Mouse (Mus musculus) liver (tissue): ENCODE measurements around the gene Tctex1d4.

Experiments used
- DNase-seq: peaks from one replicate; pipeline ENCODE4 v3.0.0-alpha.2; 2020; ENCODE audit warnings: mixed read lengths

Gene Tctex1d4

GRCm38 (mm10) chr4:117126675-117127290 lies at the start of gene Tctex1d4:
Gene Tctex1d4 (plus strand): TSS chr4:117126794.
- no peak for DNase-seq

- no peak for DNase-seq
Measured at GRCm38 (mm10) chr4:117087948-117088640, 38.5 kb upstream of the Tctex1d4 start.

DNA sequence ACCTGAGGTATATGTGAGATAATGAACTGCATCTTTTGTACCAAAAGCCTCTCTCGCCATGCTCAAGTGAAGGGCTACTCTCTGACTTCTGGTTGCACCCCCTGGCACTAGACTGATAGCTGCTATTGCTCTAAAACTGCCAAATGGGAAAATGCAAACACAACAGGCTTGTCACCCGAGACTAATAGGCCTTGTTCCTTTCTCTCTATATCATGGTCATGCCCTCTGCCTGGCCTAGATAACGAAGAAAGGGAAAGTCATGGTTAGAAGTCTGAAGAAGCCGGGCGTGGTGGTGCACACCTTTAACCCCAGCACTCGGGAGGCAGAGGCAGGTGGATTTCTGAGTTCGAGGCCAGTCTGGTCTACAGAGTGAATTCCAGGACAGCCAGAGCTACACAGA lies 36.0 kb upstream of the Tctex1d4 start:
- peak; percentile 56 for DNase-seq

- no peak for DNase-seq
Measured at GRCm38 (mm10) chr4:117094626-117095361, 31.8 kb upstream of the Tctex1d4 start.

GRCm38 (mm10) chr4:117095551-117096452 lies 30.8 kb upstream of the Tctex1d4 start, which contains the start of gene Ptch2:
Gene Ptch2 (plus strand): TSS chr4:117096075.
- DNase-seq: peak; percentile 72

GRCm38 (mm10) chr4:117096666-117097065 lies 29.9 kb upstream of the Tctex1d4 start:
- DNase-seq: no peak

GRCm38 (mm10) chr4:117097969-117098763 lies 28.4 kb upstream of the Tctex1d4 start:
- no peak for DNase-seq

GRCm38 (mm10) chr4:117098764-117099036 lies 27.9 kb upstream of the Tctex1d4 start:
- DNase-seq: no peak

DNA sequence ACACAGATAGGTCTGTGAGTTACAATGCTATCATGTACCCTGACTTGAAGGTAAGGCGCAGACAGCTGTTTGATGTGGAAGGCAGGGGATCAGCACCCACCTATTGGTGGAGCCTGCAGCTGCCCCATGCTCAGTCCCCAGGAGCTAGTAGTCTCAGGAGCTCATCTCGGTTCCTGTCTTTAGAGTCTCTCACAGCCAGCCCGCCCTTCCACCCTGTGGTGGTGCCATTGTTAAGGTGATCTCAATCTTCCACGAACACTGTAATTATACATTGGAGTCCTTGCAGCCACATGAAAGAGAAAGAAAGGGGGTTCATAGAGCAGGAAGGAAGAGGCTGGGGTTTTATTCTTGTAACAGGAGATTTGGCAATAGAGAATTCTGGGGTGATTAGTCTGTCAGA lies 26.6 kb upstream of the Tctex1d4 start:
- DNase-seq: no peak

GRCm38 (mm10) chr4:117101218-117101617 lies 25.4 kb upstream of the Tctex1d4 start:
- peak; percentile 44 for DNase-seq

DNA sequence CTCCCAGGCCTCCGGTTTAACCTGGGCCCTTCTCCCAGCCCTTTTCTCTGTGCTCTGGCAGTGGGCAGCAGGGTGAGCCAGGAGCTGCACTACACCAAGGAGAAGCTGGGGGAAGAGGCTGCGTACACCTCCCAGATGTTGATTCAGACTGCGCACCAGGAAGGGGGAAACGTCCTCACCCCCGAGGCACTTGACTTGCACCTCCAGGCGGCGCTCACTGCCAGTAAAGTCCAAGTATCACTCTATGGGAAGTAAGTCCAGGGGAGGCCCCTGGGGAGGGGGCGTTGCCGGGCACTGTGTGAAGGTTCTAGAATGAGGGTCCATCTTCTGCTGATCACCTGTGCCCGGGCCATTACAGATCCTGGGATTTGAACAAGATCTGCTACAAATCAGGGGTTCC lies 21.9 kb upstream of the Tctex1d4 start:
- no peak for DNase-seq

DNA sequence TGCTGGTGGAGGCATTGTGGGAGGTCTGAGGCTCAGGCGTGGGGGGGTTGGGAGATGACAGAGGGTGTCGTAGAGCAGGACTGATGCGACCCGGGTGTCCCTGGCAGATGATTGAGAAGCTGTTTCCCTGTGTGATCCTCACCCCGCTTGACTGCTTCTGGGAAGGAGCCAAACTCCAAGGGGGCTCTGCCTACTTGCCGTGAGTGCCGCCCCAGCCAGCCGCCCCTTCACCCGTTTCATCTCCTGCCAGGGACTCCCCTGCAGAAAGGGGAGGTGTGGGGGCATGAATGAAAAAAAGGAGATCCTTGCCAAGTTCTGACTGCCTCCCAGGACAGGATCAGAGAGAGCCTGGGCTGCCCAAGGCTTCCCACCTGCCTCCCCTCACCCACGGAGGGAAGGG lies 21.5 kb upstream of the Tctex1d4 start:
- DNase-seq: no peak

DNA sequence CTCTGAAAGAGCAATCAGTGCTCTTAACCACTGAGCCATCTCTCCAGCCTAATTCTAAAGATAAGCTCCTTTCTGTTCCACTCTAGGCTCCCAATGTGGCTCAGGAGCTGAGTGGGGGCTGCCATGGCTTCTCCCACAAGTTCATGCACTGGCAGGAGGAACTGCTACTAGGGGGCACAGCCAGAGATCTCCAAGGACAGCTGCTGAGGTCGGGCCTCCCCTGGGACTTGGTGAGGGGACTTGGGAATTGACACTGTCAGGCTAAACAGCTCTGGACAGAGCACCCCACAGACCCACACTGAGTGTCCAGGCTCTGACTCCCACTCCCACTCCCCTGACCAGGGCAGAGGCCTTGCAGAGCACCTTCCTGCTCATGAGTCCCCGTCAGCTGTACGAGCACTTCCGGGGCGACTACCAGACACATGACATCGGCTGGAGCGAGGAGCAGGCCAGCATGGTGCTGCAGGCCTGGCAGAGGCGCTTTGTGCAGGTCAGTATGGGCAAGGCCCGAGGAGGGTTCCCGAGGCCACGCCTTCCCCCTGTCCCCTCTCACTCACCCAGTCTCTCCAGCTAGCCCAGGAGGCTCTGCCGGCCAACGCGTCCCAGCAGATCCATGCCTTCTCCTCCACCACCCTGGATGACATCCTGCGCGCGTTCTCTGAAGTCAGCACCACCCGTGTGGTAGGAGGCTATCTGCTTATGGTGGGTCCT lies 18.6 kb upstream of the Tctex1d4 start:
- DNase-seq: no peak

DNA sequence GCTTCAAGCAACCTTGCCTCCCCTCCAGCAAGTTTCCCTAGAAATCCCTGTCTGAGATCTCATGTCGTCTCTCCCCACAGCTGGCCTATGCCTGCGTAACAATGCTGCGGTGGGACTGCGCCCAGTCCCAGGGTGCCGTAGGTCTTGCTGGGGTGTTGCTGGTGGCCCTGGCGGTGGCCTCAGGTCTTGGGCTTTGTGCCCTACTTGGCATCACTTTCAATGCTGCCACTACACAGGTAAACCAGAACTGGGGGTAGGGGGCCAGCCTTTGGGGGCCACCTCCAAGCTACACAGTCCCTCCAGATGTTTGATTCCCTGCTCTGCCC lies 18.1 kb upstream of the Tctex1d4 start:
- DNase-seq: no peak

DNA sequence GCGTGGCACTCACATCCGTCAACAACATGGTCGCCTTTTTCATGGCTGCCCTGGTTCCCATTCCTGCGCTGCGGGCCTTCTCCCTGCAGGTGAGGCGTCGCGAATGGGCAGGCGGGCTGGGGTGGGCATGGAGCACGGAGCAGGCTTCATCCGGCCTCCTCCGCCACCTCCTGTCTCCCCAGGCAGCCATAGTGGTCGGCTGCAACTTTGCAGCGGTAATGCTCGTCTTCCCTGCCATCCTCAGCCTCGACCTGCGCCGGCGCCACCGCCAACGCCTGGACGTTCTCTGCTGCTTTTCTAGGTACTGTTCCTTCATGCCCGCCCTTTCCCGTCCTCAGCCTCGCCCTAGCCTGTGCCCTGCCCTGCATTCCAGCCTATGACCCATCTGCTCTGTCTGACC lies 17.3 kb upstream of the Tctex1d4 start:
- no peak for DNase-seq

- no peak for DNase-seq
Measured at GRCm38 (mm10) chr4:117110249-117110648, 16.3 kb upstream of the Tctex1d4 start.

- DNase-seq: no peak
Measured at GRCm38 (mm10) chr4:117110985-117111384, 15.6 kb upstream of the Tctex1d4 start.

GRCm38 (mm10) chr4:117113237-117113636 lies 13.4 kb upstream of the Tctex1d4 start:
- no peak for DNase-seq

DNA sequence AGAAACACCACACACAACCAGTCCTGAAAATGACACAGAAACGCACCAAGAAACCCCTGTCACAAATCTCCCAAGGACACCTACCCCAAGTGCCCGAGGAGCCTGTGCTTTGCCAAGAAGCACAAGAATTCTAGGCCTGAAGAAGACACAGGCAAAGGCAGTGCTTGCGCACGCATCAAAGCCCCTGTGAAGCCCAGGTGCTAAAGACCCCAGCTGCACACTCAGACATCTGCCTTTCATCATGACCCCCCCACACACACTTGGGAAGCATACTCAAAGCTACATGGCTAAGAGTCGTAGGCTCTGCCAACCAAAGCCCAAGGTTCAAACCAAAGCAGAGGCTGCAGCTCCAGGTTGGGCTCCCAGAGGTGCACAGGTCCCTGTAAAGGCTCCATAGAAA lies 11.0 kb upstream of the Tctex1d4 start:
- no peak for DNase-seq

DNA sequence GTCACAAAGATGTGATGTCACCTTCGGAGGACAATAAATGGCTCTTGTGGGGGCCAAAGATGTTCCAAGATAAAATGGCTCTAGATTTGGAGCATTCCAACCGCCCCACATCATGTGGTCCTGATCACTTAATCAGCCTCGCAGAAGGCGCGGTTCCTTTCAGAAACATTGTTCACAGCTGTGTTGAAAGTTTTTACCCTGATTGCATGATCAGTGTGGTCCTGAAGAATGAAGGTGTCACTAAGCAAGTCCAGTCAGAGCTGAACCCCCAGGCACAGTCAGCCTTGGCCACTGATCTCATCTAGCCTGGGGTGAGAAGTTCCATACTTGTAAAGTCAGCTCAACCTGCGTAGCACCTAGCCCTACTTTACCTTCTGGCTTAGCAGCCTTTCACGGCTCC lies 8.7 kb upstream of the Tctex1d4 start:
- DNase-seq: no peak

DNA sequence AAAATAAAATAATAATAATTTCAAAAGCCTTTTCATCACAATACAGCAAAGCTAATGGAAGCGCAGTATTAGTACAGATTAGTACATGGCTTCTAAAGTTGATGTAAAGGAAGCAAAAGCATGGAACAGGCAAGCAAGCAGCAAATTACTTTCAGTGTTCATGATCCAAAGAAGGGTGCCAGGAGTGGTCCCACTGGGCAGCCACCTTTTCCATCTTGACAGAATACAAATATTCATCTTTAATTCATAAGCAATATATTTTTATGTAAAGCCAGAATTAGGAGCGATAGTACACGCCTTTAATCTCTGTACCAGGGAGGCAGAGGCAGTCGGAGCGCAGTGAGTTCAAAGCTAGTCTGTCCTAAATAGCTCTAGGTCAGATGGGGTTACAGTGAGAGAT lies 7.0 kb upstream of the Tctex1d4 start:
- no peak for DNase-seq

DNA sequence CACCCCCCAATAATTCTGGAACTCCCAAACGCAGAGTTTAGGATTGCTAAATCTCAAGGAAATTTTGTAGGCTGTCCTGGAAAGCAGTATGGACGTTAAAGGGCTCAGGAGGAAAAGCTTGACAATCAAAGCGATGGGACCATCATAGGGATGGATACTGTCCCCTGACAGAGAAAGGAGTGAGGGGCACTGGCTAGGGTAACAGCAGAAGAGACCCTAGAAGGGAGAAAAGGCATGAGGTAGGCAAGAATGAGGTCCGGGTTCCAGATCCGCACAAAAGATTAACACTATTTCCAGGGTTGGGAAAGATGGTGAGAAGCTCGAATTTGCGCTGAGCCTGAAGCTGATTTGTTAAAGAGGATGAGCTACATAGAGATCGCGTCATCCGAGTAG lies 6.5 kb upstream of the Tctex1d4 start:
- no peak for DNase-seq
